Mouse (Mus musculus) myocyte (in vitro differentiated cells): Measurements from ENCODE around the gene Kpna4.

Source experiments
- E2F4 ChIP-seq: IDR thresholded peaks from one replicate; pipeline ENCODE4 v1.6.1; 2011; ENCODE audit warnings: mild to moderate bottlenecking, control low read depth, moderate library complexity; ENCODE audit not compliant: insufficient read depth
- MAX ChIP-seq: IDR thresholded peaks from one replicate; pipeline ENCODE4 v1.6.1; 2011; ENCODE audit warnings: low read depth, mild to moderate bottlenecking, control low read depth
- MYOG ChIP-seq, 3 experiments: IDR thresholded peaks; one replicate each; pipeline ENCODE4 v1.6.1; 2011; ENCODE audit warnings: control low read depth in 2 of 3, low read depth in 2 of 3, mild to moderate bottlenecking in 2 of 3; ENCODE audit not compliant: insufficient read length in 2 of 3, control insufficient read depth in 1 of 3, insufficient read depth in 1 of 3
- POLR2A ChIP-seq: IDR thresholded peaks from one replicate; pipeline ENCODE4 v1.6.1; 2011; ENCODE audit warnings: low read depth, mild to moderate bottlenecking, control low read depth, moderate library complexity; ENCODE audit not compliant: insufficient read length
- POLR2AphosphoS2 ChIP-seq: IDR thresholded peaks from one replicate; pipeline ENCODE4 v1.6.1; 2011; ENCODE audit warnings: low read depth, control low read depth; ENCODE audit not compliant: insufficient read length
- SRF ChIP-seq: IDR thresholded peaks from one replicate; pipeline ENCODE4 v1.6.1; 2011; ENCODE audit warnings: low read depth; ENCODE audit not compliant: control insufficient read depth, insufficient read length
- TCF12 ChIP-seq: IDR thresholded peaks from one replicate; pipeline ENCODE4 v1.6.1; 2011; ENCODE audit warnings: mild to moderate bottlenecking, control low read depth; ENCODE audit not compliant: poor library complexity, insufficient read depth, severe bottlenecking
- TCF3 ChIP-seq: IDR thresholded peaks from one replicate; pipeline ENCODE4 v1.6.1; 2011; ENCODE audit warnings: low read depth, control low read depth; ENCODE audit not compliant: insufficient read length
- USF1 ChIP-seq: IDR thresholded peaks from one replicate; pipeline ENCODE4 v1.6.1; 2011; ENCODE audit warnings: low read depth, mild to moderate bottlenecking, control low read depth, moderate library complexity

- no peak for TF ChIP-seq E2F4
- TF ChIP-seq TCF12: no peak
- TF ChIP-seq POLR2A: no peak
- TF ChIP-seq USF1: no peak
- TF ChIP-seq POLR2AphosphoS2: no peak
- no peak for TF ChIP-seq MYOG (IDR thresholded peaks at IDR 0.05; ENCODE audit: control insufficient read depth in 1 of 3, insufficient read depth in 1 of 3, insufficient read length in 2 of 3, low read depth in 2 of 3)
- TF ChIP-seq MAX: no peak
- no peak for TF ChIP-seq SRF
- no peak for TF ChIP-seq TCF3
These were observed 12.2 kb downstream of the Kpna4 start for GRCm38 (mm10) chr3:69114760-69115159.
